Mouse (Mus musculus) heart, adult 2 months (tissue): ENCODE measurements at regions not wholly inside any gene's neighbourhood (a gene's known extent, or its start where the extent isn't known, plus 50 kb on each side); places are given as distances from the start of the nearest gene placed in this dataset.
"Not testable (repeated sequence)": the region's sequence is repeated elsewhere in the genome, so short reads cannot be mapped to it uniquely, and the experiment has no call there.

Experiments
- DNase-seq, 2 experiments: peaks; one replicate each; pipeline ENCODE4 v3.0.0; 2021
- H3K27ac ChIP-seq: fragments of 200-600 bp; 2 replicates; pipeline ENCODE4 v1.8.1; 2022
- H3K27me3 ChIP-seq: fragments of 200-500 bp; 2 replicates; pipeline ENCODE4 v1.6.1; 2012; ENCODE audit warnings: mild to moderate bottlenecking, low read length, inconsistent platforms, mixed read lengths; ENCODE audit not compliant: control insufficient read depth, insufficient read depth
- H3K36me3 ChIP-seq: fragments of 200-500 bp; 2 replicates; pipeline ENCODE4 v1.6.1; 2012; ENCODE audit warnings: low read length, inconsistent platforms; ENCODE audit not compliant: control insufficient read depth, insufficient read depth
- H3K4me1 ChIP-seq: fragments of 200-500 bp; 2 replicates; pipeline ENCODE4 v1.6.1; 2011; ENCODE audit warnings: low read length; ENCODE audit not compliant: control insufficient read depth, insufficient read depth
- H3K4me3 ChIP-seq: fragments of 200-600 bp; 2 replicates; pipeline ENCODE4 v1.8.1; 2022
- H3K79me2 ChIP-seq: fragments of 200-500 bp; replicated peaks from 2 replicates; pipeline ENCODE4 v1.6.1; 2012; ENCODE audit warnings: mild to moderate bottlenecking, inconsistent platforms, low read length, moderate library complexity, mixed read lengths; ENCODE audit not compliant: control insufficient read depth, insufficient read depth
- H3K9ac ChIP-seq: fragments of 200-500 bp; 2 replicates; pipeline ENCODE4 v1.6.1; 2012; ENCODE audit warnings: low read depth, mild to moderate bottlenecking, control low read depth, inconsistent platforms, low read length, mixed read lengths
- WGBS: fragments of 180-500 bp; shearing (Covaris S2); methylation state at CpG from one replicate; pipeline ENCODE4 v1.1.7; 2018; 5-methylcytosine and 5-hydroxymethylcytosine counted together
- intact Hi-C: fragments of 180-260 bp; cut with DNase I; formaldehyde crosslinking; loops from one replicate; pipeline ENCODE4 v1.15.1; 2025
- microRNA-seq, 2 experiments: library from miRNA; unstranded; fragments of <30 nt; microRNA quantifications; one replicate each; pipeline ENCODE4 v1.2.0; 2021

DNA sequence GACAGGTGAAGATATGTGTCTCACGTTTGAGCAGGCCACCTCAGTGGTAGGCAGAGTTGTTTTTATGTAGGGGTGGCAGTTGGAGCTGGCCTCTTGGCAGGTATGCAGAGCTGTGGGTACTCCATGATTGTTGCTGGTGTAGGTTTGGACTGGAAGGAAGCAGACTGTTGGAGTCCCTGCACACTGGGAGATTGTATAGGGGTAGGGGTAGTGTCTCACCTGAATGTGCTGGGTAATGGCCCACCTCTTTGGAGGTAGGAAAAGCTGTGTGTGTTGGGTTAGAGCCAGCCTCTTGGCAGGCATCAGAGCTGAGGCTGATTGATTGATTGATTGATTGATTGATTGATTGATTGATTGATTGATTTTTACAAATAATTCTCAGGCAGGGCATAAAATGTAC, 79.6 kb upstream of the Myo9b start:
- WGBS: 60% methylated on average over 1 of the region's 1 CpGs
- intact Hi-C loops, H3K9ac ChIP-seq, H3K27ac ChIP-seq, H3K36me3 ChIP-seq, H3K4me3 ChIP-seq, H3K4me1 ChIP-seq, DNase-seq, H3K27me3 ChIP-seq, H3K79me2 ChIP-seq: not testable (repeated sequence)

DNA sequence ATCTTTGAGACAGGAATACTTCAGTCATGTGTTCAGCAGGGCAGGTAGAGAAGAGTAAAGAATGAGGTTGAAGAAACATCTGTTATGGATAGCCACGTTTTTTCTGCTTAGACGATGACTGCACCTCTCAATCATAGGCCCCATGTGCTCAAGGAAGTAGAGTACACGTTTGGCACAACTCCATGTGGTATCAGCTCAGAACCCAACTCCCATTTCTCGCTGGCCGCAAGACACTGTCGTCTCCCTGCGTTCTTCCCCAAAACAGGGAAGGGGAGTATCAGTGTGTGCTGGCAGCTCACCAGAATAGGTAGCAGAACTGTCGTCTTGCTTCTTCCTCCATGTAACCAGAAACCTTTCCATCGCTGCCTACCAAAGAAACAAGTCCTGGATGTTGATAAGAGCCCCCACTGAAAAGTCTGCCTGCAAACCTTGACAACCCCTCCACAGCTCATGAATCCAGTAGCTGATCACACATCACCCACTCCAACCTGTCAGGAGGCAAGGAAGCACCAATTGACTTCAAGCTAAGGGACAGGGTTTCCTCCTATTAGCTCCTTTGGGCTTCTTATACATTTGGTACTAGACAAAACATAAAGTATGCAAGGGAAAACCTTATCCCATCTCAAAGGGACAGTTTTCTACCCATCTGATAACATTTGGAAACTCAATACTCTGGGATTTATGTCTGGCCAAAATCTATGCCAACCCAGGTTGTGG, 77.3 kb upstream of the Myo9b start:
- H3K27me3 ChIP-seq, H3K4me3 ChIP-seq, intact Hi-C loops, DNase-seq, H3K79me2 ChIP-seq, H3K36me3 ChIP-seq, H3K9ac ChIP-seq, H3K4me1 ChIP-seq, H3K27ac ChIP-seq: not testable (repeated sequence)
- WGBS: 59% methylated on average over 9 of the region's 9 CpGs

Small RNAs in the stretch of these regions (microRNA-seq; reads per million reads assigned to microRNA genes)
- 0 reads per million in 2 experiments for gene Gm27628
